ENCODE assay signal across 8 mouse cellular contexts in genomic region chr7:27446051-27446450, GRCm38 (mm10). TPM values are rescaled to one million over a fixed set of nuclear protein-coding genes. Genes with fewer than 3 reads are reported as not detected.
DNase-seq lines count a peak whose midpoint lies in the region; ATAC-seq and TF ChIP-seq lines count a peak whose summit lies in the region.

No protein-coding gene starts in this region.

- H3K9me3 ChIP-seq in heart, embryonic 12.5 days (replicated peaks) = no peaks in the 10 kb centered on the region
- H3K9me3 ChIP-seq in hindbrain, embryonic 14.5 days (ENCODE audit: control insufficient read depth, low read length) = no peaks in the 10 kb centered on the region
- no peaks in the 10 kb centered on the region for H3K9me3 ChIP-seq in midbrain, postnatal 0 days (ENCODE audit: low read length)

- peaks cover 27% of the 10 kb centered on the region for H3K4me1 ChIP-seq in heart, embryonic 12.5 days (replicated peaks)
- peaks cover 12% of the 10 kb centered on the region for H3K4me1 ChIP-seq in thymus, adult 2 months (replicated peaks; ENCODE audit: control insufficient read depth, insufficient read depth, low read length)
- peaks cover 15% of the 10 kb centered on the region for H3K4me1 ChIP-seq in hindbrain, embryonic 14.5 days (replicated peaks; ENCODE audit: control insufficient read depth, insufficient read depth, low read length)
- H3K4me1 ChIP-seq in midbrain, postnatal 0 days (ENCODE audit: insufficient read depth, low read length) = no peaks in the 10 kb centered on the region

- peak overlapping the region; percentile 97 for H3K4me2 ChIP-seq in heart, embryonic 12.5 days
- H3K4me2 ChIP-seq in hindbrain, embryonic 14.5 days (replicated peaks) = peak overlapping the region; percentile 87
- peak overlapping the region; percentile 79 for H3K4me2 ChIP-seq in midbrain, postnatal 0 days (ENCODE audit: low read depth, low read length, poor library complexity, severe bottlenecking)

- H3K36me3 ChIP-seq in heart, embryonic 12.5 days = no peaks in the 10 kb centered on the region
- no peaks in the 10 kb centered on the region for H3K36me3 ChIP-seq in thymus, adult 2 months (ENCODE audit: control insufficient read depth, insufficient read depth, low read length)
- 0 out of 2 replicates have a peak, but pooled peaks cover 1% of the 10 kb centered on the region for H3K36me3 ChIP-seq in hindbrain, embryonic 14.5 days (replicated peaks; ENCODE audit: control insufficient read depth, insufficient read depth)
- H3K36me3 ChIP-seq in midbrain, postnatal 0 days (ENCODE audit: insufficient read depth, low read length) = no peaks in the 10 kb centered on the region

- WGBS in heart, embryonic 12.5 days = 5% methylated on average over 17 of the region's 18 CpGs
- WGBS in thymus, adult 2 months = 22% methylated on average over 18 of the region's 18 CpGs
- 4% methylated on average over 17 of the region's 18 CpGs for WGBS in hindbrain, embryonic 14.5 days
- WGBS in midbrain, postnatal 0 days = 3% methylated on average over 18 of the region's 18 CpGs

- peak overlapping the region; percentile 71 for H3K9ac ChIP-seq in heart, embryonic 12.5 days
- peak overlapping the region; percentile 78 for H3K9ac ChIP-seq in hindbrain, embryonic 14.5 days
- H3K9ac ChIP-seq in midbrain, postnatal 0 days (replicated peaks; ENCODE audit: low read length, poor library complexity, severe bottlenecking) = peak overlapping the region; percentile 85

- H3K27me3 ChIP-seq in heart, embryonic 12.5 days (replicated peaks) = peaks cover 30% of the 10 kb centered on the region
- peaks cover 11% of the 10 kb centered on the region; the same call in 1 of the 2 replicates for H3K27me3 ChIP-seq in thymus, adult 2 months (ENCODE audit: control insufficient read depth, insufficient read depth, low read length)
- peaks cover 13% of the 10 kb centered on the region for H3K27me3 ChIP-seq in hindbrain, embryonic 14.5 days (ENCODE audit: control insufficient read depth, insufficient read depth, low read length)
- H3K27me3 ChIP-seq in midbrain, postnatal 0 days (ENCODE audit: insufficient read depth, low read length) = no peaks in the 10 kb centered on the region

- intact Hi-C loops in heart, postnatal 14 days (cut with DNase I) = loop anchor here (2.0 to 5.0 kb wide), 4 partner anchors 39 to 109 kb away; partner anchors contain the start of gene Ltbp4

- TF ChIP-seq POLR2A in thymus, adult 2 months (IDR thresholded peaks at IDR 0.05; ENCODE audit: control insufficient read depth, extremely low read depth, insufficient read depth, low read length, poor library complexity) = no peak

- no peak overlapping the region for H3K27ac ChIP-seq in heart, embryonic 12.5 days (ENCODE audit: poor library complexity, severe bottlenecking)
- no peak overlapping the region for H3K27ac ChIP-seq in thymus, adult 2 months (ENCODE audit: control insufficient read depth, insufficient read depth, low read length)
- peak overlapping the region; percentile 80 for H3K27ac ChIP-seq in hindbrain, embryonic 14.5 days
- H3K27ac ChIP-seq in midbrain, postnatal 0 days (ENCODE audit: low read depth, low read length) = peak overlapping the region; percentile 85

- H3K4me3 ChIP-seq in heart, embryonic 12.5 days = peak overlapping the region; percentile 69
- H3K4me3 ChIP-seq in thymus, adult 2 months (ENCODE audit: control insufficient read depth, insufficient read depth, low read length) = no peak overlapping the region
- peak overlapping the region; percentile 62 for H3K4me3 ChIP-seq in hindbrain, embryonic 14.5 days (replicated peaks; ENCODE audit: low read length)
- H3K4me3 ChIP-seq in midbrain, postnatal 0 days (ENCODE audit: low read depth, low read length) = peak overlapping the region; percentile 67

- no peak for TF ChIP-seq CTCF in thymus, adult 2 months (IDR thresholded peaks at IDR 0.05; ENCODE audit: borderline replicate concordance, control insufficient read depth, extremely low read depth, insufficient read depth, low read length, poor library complexity)
- TF ChIP-seq CTCF in midbrain, postnatal 0 days (IDR thresholded peaks at IDR 0.05) = no peak

- no peak for ATAC-seq in heart, embryonic 12.5 days (ENCODE audit: insufficient number of reproducible peaks, low FRiP score)
- ATAC-seq in hindbrain, embryonic 14.5 days (ENCODE audit: low FRiP score) = no peak; the same call in 1 of the 2 replicates
- no peak for ATAC-seq in midbrain, postnatal 0 days (ENCODE audit: low FRiP score)
- no peak for ATAC-seq in CD4-positive, CD25-positive, alpha-beta regulatory T cell, adult 4 months

- no peak for DNase-seq in heart, postnatal 14 days
- peak; percentile 19 for DNase-seq in thymus, postnatal 4 days
- DNase-seq in thymus, adult 2 months = no peak
- no peak for DNase-seq in hindbrain, embryonic 14.5 days (ENCODE audit: low spot score)
- no peak for DNase-seq in midbrain, postnatal 0 days (ENCODE audit: low spot score)
- DNase-seq in layer of hippocampus, adult 8-10 months (ENCODE audit: low spot score in 2 of 2) = no peak

RNA-seq across cellular contexts. Expression of gene Sptbn4, which starts 1.4 kb away (rescaled TPM):
- 0.26 TPM in 2 replicates for polyA plus RNA-seq in heart, embryonic 12.5 days (2016; fragmentation: Nextera tagmentation; extraction: Ambion mirVana)
- under 1 TPM; 0.14 to 0.20 TPM for total RNA-seq in heart, postnatal 14 days (2021)
- 0.13 TPM in 2 replicates for polyA plus RNA-seq in thymus, adult 2 months (2012; rRNA removed)
- 4.0 and 4.2 TPM in 2 replicates for polyA plus RNA-seq in hindbrain, embryonic 14.5 days (2014; fragmentation: Nextera tagmentation; extraction: Ambion mirVana)
- 27.1 and 36.3 TPM in 2 replicates for total RNA-seq in midbrain, postnatal 0 days (2014; rRNA removed)
- 3.4 and 4.0 TPM in 2 replicates for polyA plus RNA-seq in midbrain, postnatal 0 days (2015; fragmentation: Nextera tagmentation; extraction: Ambion mirVana)
- polyA plus RNA-seq in CD4-positive, CD25-positive, alpha-beta regulatory T cell, adult 4 months (2017; shearing (Covaris generic)) = under 1 TPM; 0.28 to 0.32 TPM
- total RNA-seq in layer of hippocampus, adult 8-10 months (2022) = 100 to 1,000 TPM; 116 to 147 (median 135) TPM

RNA-seq across cellular contexts. Expression of gene Blvrb, which starts 1.7 kb away (rescaled TPM):
- 68.4 and 82.4 TPM in 2 replicates for polyA plus RNA-seq in heart, embryonic 12.5 days (2016; fragmentation: Nextera tagmentation; extraction: Ambion mirVana)
- total RNA-seq in heart, postnatal 14 days (2021) = 10 to 100 TPM; 34.3 to 34.9 TPM
- polyA plus RNA-seq in thymus, adult 2 months (2012; rRNA removed) = 40.9 and 50.8 TPM in 2 replicates
- 17.7 and 25.4 TPM in 2 replicates for polyA plus RNA-seq in hindbrain, embryonic 14.5 days (2014; fragmentation: Nextera tagmentation; extraction: Ambion mirVana)
- total RNA-seq in midbrain, postnatal 0 days (2014; rRNA removed) = 13.7 and 19.5 TPM in 2 replicates
- polyA plus RNA-seq in midbrain, postnatal 0 days (2015; fragmentation: Nextera tagmentation; extraction: Ambion mirVana) = 15.9 and 18.3 TPM in 2 replicates
- 10 to 100 TPM; 14.1 to 19.9 TPM for polyA plus RNA-seq in CD4-positive, CD25-positive, alpha-beta regulatory T cell, adult 4 months (2017; shearing (Covaris generic))
- total RNA-seq in layer of hippocampus, adult 8-10 months (2022) = 10 to 100 TPM; 14.6 to 21.6 (median 20.1) TPM

RNA-seq across cellular contexts. Expression of gene Sertad3, which starts 27.5 kb away (rescaled TPM):
- polyA plus RNA-seq in heart, embryonic 12.5 days (2016; fragmentation: Nextera tagmentation; extraction: Ambion mirVana) = 22.8 and 23.3 TPM in 2 replicates
- 1 to 10 TPM; 7.6 to 8.5 TPM for total RNA-seq in heart, postnatal 14 days (2021)
- 25.8 and 26.7 TPM in 2 replicates for polyA plus RNA-seq in thymus, adult 2 months (2012; rRNA removed)
- polyA plus RNA-seq in hindbrain, embryonic 14.5 days (2014; fragmentation: Nextera tagmentation; extraction: Ambion mirVana) = 8.4 and 9.3 TPM in 2 replicates
- 5.0 and 5.7 TPM in 2 replicates for total RNA-seq in midbrain, postnatal 0 days (2014; rRNA removed)
- 4.0 and 4.3 TPM in 2 replicates for polyA plus RNA-seq in midbrain, postnatal 0 days (2015; fragmentation: Nextera tagmentation; extraction: Ambion mirVana)
- polyA plus RNA-seq in CD4-positive, CD25-positive, alpha-beta regulatory T cell, adult 4 months (2017; shearing (Covaris generic)) = 10 to 100 TPM; 50.9 to 60.1 TPM
- 1 to 10 TPM; 3.0 to 4.9 (median 3.9) TPM for total RNA-seq in layer of hippocampus, adult 8-10 months (2022)

RNA-seq across cellular contexts. Expression of gene Sertad1, which starts 40.7 kb away (rescaled TPM):
- 35.3 and 35.9 TPM in 2 replicates for polyA plus RNA-seq in heart, embryonic 12.5 days (2016; fragmentation: Nextera tagmentation; extraction: Ambion mirVana)
- total RNA-seq in heart, postnatal 14 days (2021) = 10 to 100 TPM; 10.9 to 11.4 TPM
- polyA plus RNA-seq in thymus, adult 2 months (2012; rRNA removed) = 44.9 and 46.4 TPM in 2 replicates
- 7.9 and 8.9 TPM in 2 replicates for polyA plus RNA-seq in hindbrain, embryonic 14.5 days (2014; fragmentation: Nextera tagmentation; extraction: Ambion mirVana)
- total RNA-seq in midbrain, postnatal 0 days (2014; rRNA removed) = 9.3 and 10.5 TPM in 2 replicates
- 6.9 and 7.3 TPM in 2 replicates for polyA plus RNA-seq in midbrain, postnatal 0 days (2015; fragmentation: Nextera tagmentation; extraction: Ambion mirVana)
- polyA plus RNA-seq in CD4-positive, CD25-positive, alpha-beta regulatory T cell, adult 4 months (2017; shearing (Covaris generic)) = 10 to 100 TPM; 46.0 to 51.9 TPM
- total RNA-seq in layer of hippocampus, adult 8-10 months (2022) = 10 to 100 TPM in 1 of 4 experiments, 1 to 10 TPM in 3; 6.4 to 10.7 (median 9.3) TPM

RNA-seq across cellular contexts. Expression of gene Prx, which starts 53.1 kb away (rescaled TPM):
- 3.3 and 3.5 TPM in 2 replicates for polyA plus RNA-seq in heart, embryonic 12.5 days (2016; fragmentation: Nextera tagmentation; extraction: Ambion mirVana)
- total RNA-seq in heart, postnatal 14 days (2021) = 1 to 10 TPM; 1.4 to 2.8 TPM
- polyA plus RNA-seq in thymus, adult 2 months (2012; rRNA removed) = 2.0 and 2.4 TPM in 2 replicates
- 0.50 and 0.93 TPM in 2 replicates for polyA plus RNA-seq in hindbrain, embryonic 14.5 days (2014; fragmentation: Nextera tagmentation; extraction: Ambion mirVana)
- total RNA-seq in midbrain, postnatal 0 days (2014; rRNA removed) = 3.2 and 3.4 TPM in 2 replicates
- polyA plus RNA-seq in midbrain, postnatal 0 days (2015; fragmentation: Nextera tagmentation; extraction: Ambion mirVana) = 1.5 and 1.9 TPM in 2 replicates
- polyA plus RNA-seq in CD4-positive, CD25-positive, alpha-beta regulatory T cell, adult 4 months (2017; shearing (Covaris generic)) = under 1 TPM; 0.22 to 0.62 TPM
- total RNA-seq in layer of hippocampus, adult 8-10 months (2022) = under 1 TPM; 0.38 to 0.43 (median 0.39) TPM

Comparison
In these comparisons a context has a peak if more than half of its experiments do, and no peak if none do; other contexts are left out.
1. H3K27ac ChIP-seq: peak in hindbrain, embryonic 14.5 days (single experiment) and midbrain, postnatal 0 days (single experiment); none in heart, embryonic 12.5 days (single experiment) and thymus, adult 2 months (single experiment).
2. Peak in every context shown above with its lines, with median percentiles within 50 percentile points of each other: H3K4me2 ChIP-seq and H3K9ac ChIP-seq.